Mouse (Mus musculus) adrenal gland, adult 2 months (tissue): ENCODE results near the gene Eif3f. TPM values are rescaled to one million over a fixed set of nuclear protein-coding genes. Genes with fewer than 3 reads are reported as not detected.

ENCODE experiments used
- DNase-seq: peaks from one replicate; pipeline ENCODE4 v3.0.0; 2021
- long read RNA-seq: library from polyadenylated mRNA; stranded (forward); transcript quantifications from one replicate; pipeline ENCODE4 v2.0.0, GENCODE M21; 2021
- polyA plus RNA-seq: library from polyadenylated mRNA; depleted of rRNA; stranded (reverse); fragments of >200 nt; gene quantifications from 2 replicates; pipeline ENCODE4 v1.2.3, GENCODE M21; 2012; rRNA removed
- total RNA-seq, 2 experiments: library from RNA; stranded (reverse); gene quantifications; 2 replicates each; pipeline ENCODE4 v1.2.3; 2021

Gene Eif3f
- total RNA-seq (100 to 1,000 TPM; 118 to 158 TPM), polyA plus RNA-seq (634 and 641 TPM in 2 replicates)
- long read RNA-seq, transcript Eif3f-201 (8 exons, 2,514 nt), result major isoform, 119 of 125 reads
- long read RNA-seq, partial matches to known transcripts, result 5 of 125 reads
- long read RNA-seq, other reads (novel, unspliced or antisense), result 1 of 125 reads

DNA sequence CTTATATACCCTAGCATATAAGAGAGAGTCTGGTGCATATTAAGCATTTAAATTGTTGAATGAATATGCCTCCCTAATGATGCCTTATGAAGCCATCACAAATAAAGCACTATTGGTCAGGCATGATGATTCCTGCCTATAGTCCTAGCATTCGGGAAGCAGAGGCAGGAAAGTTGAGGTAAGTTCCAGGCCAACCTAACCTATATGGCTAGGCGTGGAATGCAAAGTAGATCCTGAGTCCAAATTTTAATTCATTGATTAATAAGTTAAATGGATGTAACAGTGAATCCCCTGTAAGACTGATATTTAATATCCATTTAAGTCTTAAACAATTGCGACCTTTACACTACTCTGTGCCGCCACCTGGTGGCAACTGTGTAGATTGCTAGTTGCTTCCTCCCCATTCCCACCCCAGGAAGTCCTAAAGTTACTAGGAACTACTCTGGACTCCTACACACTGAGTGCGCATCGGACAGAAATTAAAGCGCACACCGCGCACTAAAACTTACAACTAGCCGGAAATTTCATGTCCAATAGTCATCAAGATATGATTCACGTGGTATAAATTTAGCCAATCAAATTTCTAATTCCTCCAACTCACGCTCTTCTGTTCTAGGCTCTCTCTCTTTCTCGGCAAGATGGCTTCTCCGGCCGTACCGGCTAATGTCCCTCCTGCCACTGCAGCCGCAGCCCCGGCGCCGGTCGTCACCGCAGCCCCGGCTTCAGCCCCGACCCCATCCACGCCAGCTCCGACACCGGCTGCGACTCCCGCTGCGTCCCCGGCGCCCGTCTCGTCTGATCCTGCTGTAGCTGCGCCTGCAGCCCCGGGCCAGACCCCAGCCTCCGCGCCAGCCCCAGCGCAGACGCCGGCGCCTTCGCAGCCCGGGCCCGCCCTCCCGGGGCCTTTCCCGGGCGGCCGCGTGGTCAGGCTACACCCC, at the start of gene Eif3f:
Gene Eif3f, plus strand, starts transcription at position 624 of the 938 bp plus-strand sequence.
- peak; percentile 94 for DNase-seq

GRCm38 (mm10) chr7:108884906-108885305, 49.3 kb upstream of the Eif3f start, which contains the start of gene Olfr518:
Gene Olfr518 (minus strand): TSS chr7:108885006.
- DNase-seq, result no peak

- no peak for DNase-seq
Measured at GRCm38 (mm10) chr7:108894320-108894719, 39.9 kb upstream of the Eif3f start, which contains the start of gene Olfr519. Gene Olfr519 (minus strand): TSS chr7:108894420.

DNA sequence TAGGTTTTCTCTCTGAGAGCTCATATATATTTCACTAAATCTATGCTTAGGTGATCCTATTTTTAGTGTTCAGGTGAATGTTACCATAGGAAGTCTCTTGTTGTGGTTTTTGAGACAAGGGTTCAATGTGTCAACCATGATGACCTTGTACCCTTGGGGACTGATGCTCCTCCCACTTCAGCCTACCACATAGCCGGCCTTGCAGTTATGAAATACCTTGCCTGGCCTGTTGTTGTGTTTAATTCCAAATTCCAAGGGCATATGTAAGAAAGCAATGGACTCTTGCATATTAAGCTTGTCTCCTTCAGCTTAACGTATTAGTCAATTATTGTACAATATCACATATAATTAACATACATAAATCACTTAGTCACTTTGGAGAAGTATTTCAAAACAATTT, 30.2 kb upstream of the Eif3f start:
- no peak for DNase-seq

DNA sequence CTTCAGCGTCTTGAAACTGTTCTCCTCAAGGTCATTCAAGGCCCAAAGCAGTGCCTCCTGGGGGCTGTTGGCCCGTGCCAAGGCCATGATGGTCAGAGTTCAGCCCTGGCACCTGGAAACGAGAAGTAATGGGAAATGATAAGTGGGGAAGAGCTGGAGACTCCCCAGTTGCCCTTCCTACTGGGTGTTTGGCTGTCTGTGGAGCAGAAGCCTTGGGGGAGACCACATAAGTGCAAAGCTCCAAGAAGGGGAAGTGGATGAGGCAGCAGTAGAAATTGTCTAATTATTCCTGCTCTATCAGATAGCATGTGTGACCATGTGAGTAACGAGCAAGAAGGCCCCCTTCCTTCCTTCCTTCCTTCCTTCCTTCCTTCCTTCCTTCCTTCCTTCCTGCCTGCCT, 7.2 kb upstream of the Eif3f start:
- no peak for DNase-seq

DNA sequence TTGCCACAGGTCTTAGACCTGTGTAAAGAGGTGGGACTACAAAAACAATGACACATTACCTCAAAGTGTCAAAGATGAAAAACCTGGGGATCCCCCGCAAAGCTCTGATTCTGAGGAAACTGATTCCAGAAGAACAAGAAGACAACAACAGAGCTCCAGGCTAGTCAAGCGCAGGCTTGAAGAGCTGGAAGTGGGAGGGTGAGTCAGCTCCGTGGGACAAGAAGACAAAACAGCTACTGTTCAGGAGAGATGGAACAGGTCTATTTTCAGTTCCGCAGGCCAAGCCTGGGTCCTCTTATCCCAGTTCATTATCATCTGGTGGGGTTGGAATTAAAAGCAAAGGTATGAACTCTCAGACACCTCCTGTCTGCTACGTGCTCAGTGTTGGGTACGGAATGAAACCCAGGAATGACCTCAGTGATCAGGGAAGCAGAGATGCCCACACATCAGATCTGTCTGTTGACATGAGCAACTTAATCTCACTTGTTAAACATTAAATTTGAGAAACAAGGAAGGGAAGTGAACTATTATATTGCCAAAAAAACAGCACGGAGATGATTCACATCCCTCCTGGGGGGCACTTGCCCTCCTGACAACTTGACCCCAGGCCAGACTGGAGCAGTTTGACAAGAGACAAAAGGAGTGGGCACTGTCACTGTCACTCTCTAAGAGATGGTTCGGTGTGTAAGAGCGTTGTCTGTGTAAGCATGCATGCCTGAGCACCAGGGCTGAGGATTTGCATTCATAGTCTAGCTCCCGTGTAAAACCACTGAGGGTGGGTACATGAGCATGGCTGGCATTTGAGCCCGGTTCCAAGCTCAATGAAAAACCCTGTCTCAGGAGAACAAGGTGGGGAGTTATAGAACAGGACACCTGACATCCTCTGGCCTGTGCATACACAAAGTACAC, 5.7 kb upstream of the Eif3f start:
- no peak for DNase-seq

DNA sequence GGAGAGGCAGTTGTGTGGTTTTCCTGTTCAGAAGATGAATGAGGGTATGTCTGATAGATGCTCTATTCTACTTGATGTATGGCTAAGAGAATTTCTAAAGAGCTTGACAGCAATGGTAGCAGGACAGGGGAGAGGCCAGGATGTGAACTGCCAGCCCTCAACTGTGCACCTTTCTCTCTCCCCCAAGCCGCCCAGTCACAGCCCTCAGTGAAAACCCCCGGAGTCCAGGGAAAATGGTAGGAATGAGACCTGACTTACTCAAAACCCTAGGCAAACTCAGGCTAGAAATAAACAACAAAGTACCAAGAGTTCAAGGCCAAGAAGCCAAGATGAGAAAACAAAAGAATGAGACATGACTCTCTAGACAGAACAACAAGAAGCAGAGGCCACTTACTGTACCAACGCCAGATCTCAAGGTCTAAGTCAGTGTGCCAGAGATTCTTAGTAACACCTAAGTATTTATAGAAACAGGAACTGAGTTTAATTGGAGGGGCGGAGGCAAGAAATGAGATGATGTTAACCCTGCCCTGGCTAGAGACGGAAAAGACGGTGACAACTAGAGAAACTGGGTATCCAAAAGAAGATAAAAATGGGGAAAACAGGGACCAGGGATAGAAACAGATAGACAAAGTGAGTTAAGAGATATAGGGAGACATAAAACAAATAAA, 4.4 kb upstream of the Eif3f start, which contains the start of gene Nlrp10:
Gene Nlrp10, minus strand, starts transcription at position 453 of the 668 bp plus-strand sequence.
- DNase-seq, result no peak

GRCm38 (mm10) chr7:108934836-108935235, 619 bp downstream of the Eif3f start:
- DNase-seq, result peak; percentile 24

DNA sequence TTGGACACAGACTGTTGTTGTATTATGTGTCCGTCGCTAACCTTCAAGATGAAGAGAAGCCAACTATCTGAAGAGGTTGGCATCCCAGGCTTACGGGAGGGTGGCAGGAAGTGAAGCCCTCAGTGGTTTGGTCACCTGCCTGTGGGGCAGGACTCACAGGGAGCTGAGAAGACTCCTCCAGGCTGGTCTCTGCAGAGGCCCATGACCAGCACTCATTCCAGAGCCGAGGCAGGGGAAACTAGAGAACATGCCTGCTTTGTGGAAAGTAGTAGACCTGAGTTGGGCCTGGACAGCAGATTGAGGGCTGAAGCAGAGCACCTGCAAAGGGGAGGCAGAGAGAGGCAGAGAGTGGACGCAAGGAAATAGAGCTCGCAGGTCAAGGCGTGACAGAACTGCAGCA, 1.2 kb downstream of the Eif3f start:
- no peak for DNase-seq

DNA sequence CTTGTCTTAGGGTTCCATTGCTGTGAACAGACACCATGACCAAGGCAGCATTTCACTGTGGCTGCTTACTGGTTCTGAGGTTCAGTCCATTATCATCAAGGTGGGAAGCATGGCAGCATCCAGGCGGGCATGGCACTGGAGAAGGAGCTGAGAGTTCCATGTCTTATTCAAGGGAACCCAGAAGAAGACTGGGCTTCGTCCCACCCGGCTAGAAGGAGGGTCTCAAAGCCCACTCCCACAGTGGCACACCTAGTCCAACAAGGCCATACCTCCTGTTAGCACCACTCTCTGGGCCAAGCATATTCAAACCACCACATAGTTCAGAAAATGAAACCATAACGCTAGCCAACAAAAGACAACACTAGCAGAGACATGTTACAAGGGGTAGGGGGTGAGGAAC, 2.4 kb downstream of the Eif3f start:
- DNase-seq, result no peak

DNA sequence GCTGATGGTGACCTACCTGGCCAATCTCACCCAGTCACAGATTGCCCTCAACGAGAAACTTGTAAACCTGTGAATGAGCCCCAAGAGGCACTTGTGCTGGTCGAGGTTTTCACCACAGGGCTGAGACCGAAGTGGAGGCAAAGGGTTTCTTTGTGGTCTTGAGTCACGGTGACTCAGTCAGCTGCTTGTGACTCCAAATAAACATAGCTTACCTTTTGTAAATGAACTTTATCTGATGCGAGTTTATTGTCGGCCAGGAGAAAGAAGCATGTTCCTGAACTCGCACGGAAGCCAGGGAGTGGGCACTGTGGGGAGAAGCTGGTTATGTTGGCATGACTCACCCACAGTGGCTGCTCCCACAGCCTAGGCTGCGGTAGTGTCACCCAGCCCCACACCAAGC, 7.2 kb downstream of the Eif3f start:
- no peak for DNase-seq

- DNase-seq, result peak; percentile 32
Measured at GRCm38 (mm10) chr7:108944002-108944401, 9.8 kb downstream of the Eif3f start.

DNA sequence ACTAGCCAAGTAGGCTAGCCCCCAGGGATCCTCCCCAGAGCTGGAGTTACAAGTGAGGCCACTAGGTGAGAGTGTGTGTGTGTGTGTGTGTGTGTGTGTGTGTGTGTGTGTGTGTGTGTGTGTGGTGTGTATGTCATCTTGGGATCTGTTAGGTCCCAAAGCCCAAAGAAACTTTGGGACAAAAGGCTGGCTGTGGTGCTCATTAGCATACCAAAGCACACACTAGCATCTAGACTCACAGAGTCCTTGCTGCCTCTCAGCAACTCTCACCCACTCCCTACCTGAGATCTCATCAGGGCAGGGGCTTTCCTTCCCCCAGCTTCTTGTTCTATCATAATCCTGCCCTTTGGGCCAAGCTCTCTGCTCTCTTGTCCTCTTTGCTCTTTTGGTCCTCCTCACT, 14.4 kb downstream of the Eif3f start:
- DNase-seq, result no peak

DNA sequence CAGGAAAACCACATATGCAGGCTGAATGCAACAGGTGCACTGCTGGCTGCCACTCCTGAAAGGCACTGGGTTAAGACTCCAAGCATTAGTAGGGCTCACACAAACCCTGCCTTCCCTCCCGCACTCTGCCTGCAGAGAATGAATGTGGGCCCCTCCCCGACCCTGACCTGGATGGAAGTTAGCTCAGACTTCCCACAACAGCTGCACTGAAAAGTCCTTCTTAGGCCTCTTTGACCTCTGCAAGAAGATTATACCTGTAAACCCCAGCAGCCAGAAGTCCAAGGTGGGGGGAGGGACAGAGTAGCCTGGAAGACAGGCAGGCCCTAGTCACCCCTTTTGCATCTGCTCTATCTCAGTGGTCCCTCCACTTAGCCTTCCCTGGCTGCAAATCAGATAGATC, 15.1 kb downstream of the Eif3f start:
- DNase-seq, result no peak

GRCm38 (mm10) chr7:108950312-108950761, 16.1 kb downstream of the Eif3f start, which contains the start of gene Tub:
Gene Tub (plus strand): TSS chr7:108950338.
- peak; percentile 49 for DNase-seq

GRCm38 (mm10) chr7:108950762-108951331, 16.6 kb downstream of the Eif3f start:
- peak; percentile 30 for DNase-seq

DNA sequence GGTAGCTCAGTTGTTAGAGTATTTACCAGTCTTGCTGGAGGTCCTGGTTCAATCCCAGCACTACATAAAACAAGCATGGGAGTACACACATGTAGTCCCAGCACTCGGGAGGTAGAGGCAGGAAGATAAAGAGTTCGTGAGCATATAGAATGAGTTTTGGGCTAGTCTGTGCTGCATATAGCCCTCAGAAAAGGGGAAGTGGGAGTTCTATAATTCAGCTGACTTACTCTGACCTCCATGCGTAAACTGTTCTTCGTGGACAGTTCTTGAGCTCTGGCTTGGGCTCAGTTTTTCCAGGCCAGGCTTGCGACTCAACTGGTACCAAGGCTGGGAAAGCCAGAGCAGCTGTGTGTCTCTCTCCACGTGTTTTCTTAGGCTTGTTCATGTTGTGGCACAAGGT, 18.6 kb downstream of the Eif3f start:
- DNase-seq, result no peak

GRCm38 (mm10) chr7:108954185-108954584, 20.0 kb downstream of the Eif3f start:
- DNase-seq, result peak; percentile 57

- DNase-seq, result no peak
Measured at GRCm38 (mm10) chr7:108957734-108958133, 23.5 kb downstream of the Eif3f start.

DNA sequence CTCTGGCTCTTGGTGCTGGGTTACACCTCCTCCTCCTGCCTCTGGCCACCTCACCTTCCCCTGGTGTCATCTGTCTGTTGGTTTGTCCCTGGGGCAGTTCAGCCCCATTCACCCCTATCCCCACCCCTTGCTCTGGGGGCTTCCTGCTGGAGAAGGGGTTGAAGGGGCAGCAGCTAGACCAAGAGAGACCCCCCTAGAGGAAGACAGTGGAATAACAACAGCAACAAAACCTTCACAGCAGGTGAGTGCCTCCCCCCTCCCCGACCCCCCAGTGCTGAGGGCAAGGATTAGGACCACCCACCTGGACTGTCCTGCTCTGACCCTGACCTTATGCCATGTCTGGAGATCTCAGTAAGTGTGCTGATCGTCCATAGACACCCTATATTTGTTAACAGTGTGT, 31.8 kb downstream of the Eif3f start:
- DNase-seq, result no peak

DNA sequence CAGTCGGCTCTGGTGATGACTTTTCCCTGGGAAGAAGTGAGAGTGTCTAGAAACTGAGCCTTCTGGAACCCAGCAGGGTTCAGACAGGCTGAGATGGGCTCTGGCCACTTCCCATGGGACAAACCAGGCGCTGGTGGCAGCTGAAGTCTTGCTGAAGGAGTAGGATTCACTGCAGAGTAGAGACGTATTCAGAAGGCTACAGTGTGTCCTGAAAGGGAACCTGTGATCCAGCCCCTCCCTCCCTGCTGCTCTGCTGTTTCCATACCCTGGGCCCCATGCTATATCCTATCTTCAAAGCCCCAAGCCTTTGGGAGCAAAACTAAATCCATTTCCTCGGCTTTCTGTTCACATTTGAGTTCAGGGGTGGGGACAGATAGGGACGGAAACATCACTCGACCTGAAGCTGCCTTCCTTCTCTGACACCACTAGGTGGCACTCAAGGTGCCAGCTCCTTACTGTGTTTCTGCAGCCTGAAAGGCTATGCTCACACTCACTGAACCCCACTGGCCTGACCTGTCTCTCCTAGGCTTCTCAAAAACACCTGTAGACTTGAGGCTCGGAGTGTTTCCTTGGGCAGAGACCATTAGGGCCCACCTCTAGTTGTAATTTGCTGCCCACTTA, 32.6 kb downstream of the Eif3f start:
- peak; percentile 66 for DNase-seq
